Mouse (Mus musculus): ENCODE results near the gene Syndig1l.

Gene Syndig1l

GRCm38 (mm10) chr12:84698319-84699081 is at the start of gene Syndig1l:
Syndig1l (minus strand) TSS chr12:84698831.
- peak; percentile 87 for DNase-seq (ENCODE audit: low spot score)

- DNase-seq (ENCODE audit: low spot score), result no peak
Measured at GRCm38 (mm10) chr12:84748134-84748533, 49.5 kb upstream of the Syndig1l start.

GRCm38 (mm10) chr12:84745700-84746099 is 47.1 kb upstream of the Syndig1l start:
- no peak for DNase-seq (ENCODE audit: low spot score)

- DNase-seq (ENCODE audit: low spot score), result no peak
Measured at GRCm38 (mm10) chr12:84743496-84743895, 44.9 kb upstream of the Syndig1l start.

GRCm38 (mm10) chr12:84733366-84733765 is 34.7 kb upstream of the Syndig1l start:
- no peak for DNase-seq (ENCODE audit: low spot score)

- no peak for DNase-seq (ENCODE audit: low spot score)
Measured at GRCm38 (mm10) chr12:84728421-84728820, 29.8 kb upstream of the Syndig1l start.

- DNase-seq (ENCODE audit: low spot score), result no peak
Measured at GRCm38 (mm10) chr12:84727434-84727833, 28.8 kb upstream of the Syndig1l start.

- DNase-seq (ENCODE audit: low spot score), result no peak
Measured at GRCm38 (mm10) chr12:84726986-84727385, 28.4 kb upstream of the Syndig1l start.

- no peak for DNase-seq (ENCODE audit: low spot score)
Measured at GRCm38 (mm10) chr12:84726391-84726790, 27.8 kb upstream of the Syndig1l start.

GRCm38 (mm10) chr12:84718462-84719244 is 20.0 kb upstream of the Syndig1l start:
- DNase-seq (ENCODE audit: low spot score), result no peak

GRCm38 (mm10) chr12:84714578-84714977 is 15.9 kb upstream of the Syndig1l start:
- no peak for DNase-seq (ENCODE audit: low spot score)

- peak; percentile 20 for DNase-seq (ENCODE audit: low spot score)
Measured at GRCm38 (mm10) chr12:84709842-84710439, 11.3 kb upstream of the Syndig1l start.

GRCm38 (mm10) chr12:84707804-84708203 is 9.2 kb upstream of the Syndig1l start:
- no peak for DNase-seq (ENCODE audit: low spot score)

GRCm38 (mm10) chr12:84706886-84707285 is 8.3 kb upstream of the Syndig1l start:
- no peak for DNase-seq (ENCODE audit: low spot score)

- no peak for DNase-seq (ENCODE audit: low spot score)
Measured at GRCm38 (mm10) chr12:84702586-84702985, 4.0 kb upstream of the Syndig1l start.

- no peak for DNase-seq (ENCODE audit: low spot score)
Measured at GRCm38 (mm10) chr12:84692141-84692540, 6.5 kb downstream of the Syndig1l start.

GRCm38 (mm10) chr12:84691347-84691746 is 7.3 kb downstream of the Syndig1l start:
- DNase-seq (ENCODE audit: low spot score), result no peak

- DNase-seq (ENCODE audit: low spot score), result no peak
Measured at GRCm38 (mm10) chr12:84689051-84689450, 9.6 kb downstream of the Syndig1l start.

GRCm38 (mm10) chr12:84687531-84687930 is 11.1 kb downstream of the Syndig1l start:
- no peak for DNase-seq (ENCODE audit: low spot score)

- no peak for DNase-seq (ENCODE audit: low spot score)
Measured at GRCm38 (mm10) chr12:84686176-84686575, 12.5 kb downstream of the Syndig1l start.

- no peak for DNase-seq (ENCODE audit: low spot score)
Measured at GRCm38 (mm10) chr12:84684569-84684968, 14.1 kb downstream of the Syndig1l start.

- DNase-seq (ENCODE audit: low spot score), result no peak
Measured at GRCm38 (mm10) chr12:84676011-84676410, 22.6 kb downstream of the Syndig1l start.
